Comparison of ENCODE assay signal across 21 mouse cellular contexts in the genomic region with DNA sequence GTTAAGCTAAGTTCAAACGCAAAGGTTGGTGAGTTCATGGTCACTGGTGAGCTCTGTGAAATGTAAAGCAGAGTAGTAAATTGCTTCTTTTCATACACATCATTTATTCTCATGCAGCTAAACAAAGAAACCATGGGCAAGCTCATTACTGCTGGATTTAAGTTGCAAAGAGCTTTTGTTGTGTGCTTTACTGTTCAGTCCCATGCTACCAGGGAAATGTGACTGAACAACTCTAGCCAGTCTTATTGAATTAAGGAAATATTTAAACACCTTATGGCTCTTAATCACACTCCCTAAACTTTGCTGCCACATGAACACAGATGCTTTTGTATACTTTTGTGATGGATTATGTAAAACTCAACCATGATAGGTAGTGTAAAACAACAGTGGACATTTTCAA.
DNase-seq lines count a peak whose midpoint lies in the region; ATAC-seq lines count a peak whose summit lies in the region.
"Had no signal": no experiment of that assay in that cellular context is flagged by ENCODE, and none has a peak within 500 bp of the region (broad histone marks: within the 10 kb centered on the region; RNA-seq: fewer than 3 reads in every experiment).

No protein-coding gene starts in this region.

- 4% methylated on average over 1 of the region's 1 CpGs for WGBS in forebrain, embryonic 14.5 days
- WGBS in forebrain, embryonic 16.5 days = 13% methylated on average over 1 of the region's 1 CpGs
- 20% methylated on average over 1 of the region's 1 CpGs for WGBS in midbrain, embryonic 14.5 days
- whole genome bisulfite sequencing in midbrain, embryonic 16.5 days = 21% methylated on average over 1 of the region's 1 CpGs

- H3K9ac ChIP-seq in forebrain, embryonic 14.5 days (ENCODE audit: low read length) = no peak overlapping the region
- H3K9ac ChIP-seq in forebrain, embryonic 16.5 days (replicated peaks; ENCODE audit: low read depth, low read length) = no peak overlapping the region
- no peak overlapping the region for H3K9ac ChIP-seq in midbrain, embryonic 14.5 days (replicated peaks; ENCODE audit: low read length)
- H3K9ac ChIP-seq in midbrain, embryonic 16.5 days (ENCODE audit: low read depth, low read length) = no peak overlapping the region
- H3K9ac ChIP-seq: hindbrain, embryonic 14.5 days; liver, embryonic 15.5 days; lung, embryonic 15.5 days had no signal

- peak; percentile 41 for DNase-seq in forebrain, embryonic 14.5 days (ENCODE audit: low spot score)
- DNase-seq in midbrain, embryonic 14.5 days = no peak
- DNase-seq in forelimb bud, embryonic 11.5 days (ENCODE audit: low read depth, low spot score) = peak; percentile 42
- no peak for DNase-seq in left cerebral cortex, postnatal 36 days (ENCODE audit: low spot score in 2 of 2)
- DNase-seq: adrenal gland, adult 2 months; cerebellum, adult 11-12 months; cerebellum, postnatal 10 days; gastrocnemius, postnatal 25 days; heart, adult 18-20 months; kidney, adult 18-20 months; kidney, postnatal 4 days; liver; lung, postnatal 36 days had no signal

- H3K27me3 ChIP-seq in forebrain, embryonic 14.5 days (replicated peaks; ENCODE audit: control insufficient read depth, insufficient read depth, low read length) = no peaks in the 10 kb centered on the region
- H3K27me3 ChIP-seq in forebrain, embryonic 16.5 days (replicated peaks; ENCODE audit: control insufficient read depth, insufficient read depth, low read length) = no peaks in the 10 kb centered on the region
- H3K27me3 ChIP-seq in midbrain, embryonic 14.5 days (ENCODE audit: control insufficient read depth, insufficient read depth, low read length) = no peaks in the 10 kb centered on the region
- H3K27me3 ChIP-seq in midbrain, embryonic 16.5 days (ENCODE audit: control insufficient read depth, insufficient read depth, low read depth, low read length) = no peaks in the 10 kb centered on the region
- H3K27me3 ChIP-seq: liver, embryonic 15.5 days; lung, embryonic 15.5 days; megakaryocyte, embryonic 14.5 days had no signal

- H3K9me3 ChIP-seq in forebrain, embryonic 14.5 days (replicated peaks; ENCODE audit: control insufficient read depth, low read length) = no peaks in the 10 kb centered on the region
- H3K9me3 ChIP-seq in forebrain, embryonic 16.5 days (ENCODE audit: control insufficient read depth, low read length) = no peaks in the 10 kb centered on the region
- no peaks in the 10 kb centered on the region for H3K9me3 ChIP-seq in midbrain, embryonic 14.5 days (ENCODE audit: control insufficient read depth, low read length)
- H3K9me3 ChIP-seq in midbrain, embryonic 16.5 days (replicated peaks; ENCODE audit: control insufficient read depth, low read length, poor library complexity, severe bottlenecking) = no peaks in the 10 kb centered on the region
- H3K9me3 ChIP-seq: liver, embryonic 15.5 days; lung, embryonic 15.5 days; megakaryocyte, embryonic 14.5 days had no signal

- H3K27ac ChIP-seq in forebrain, embryonic 14.5 days (ENCODE audit: low read depth, low read length) = no peak overlapping the region
- no peak overlapping the region for H3K27ac ChIP-seq in forebrain, embryonic 16.5 days (ENCODE audit: low read length)
- no peak overlapping the region for H3K27ac ChIP-seq in midbrain, embryonic 14.5 days (replicated peaks; ENCODE audit: low read depth, low read length)
- no peak overlapping the region for H3K27ac ChIP-seq in midbrain, embryonic 16.5 days (ENCODE audit: low read length)
- H3K27ac ChIP-seq: hindbrain, embryonic 14.5 days; liver, embryonic 15.5 days; lung, embryonic 15.5 days had no signal

- no peak overlapping the region for H3K4me2 ChIP-seq in forebrain, embryonic 14.5 days (ENCODE audit: low read length)
- H3K4me2 ChIP-seq in forebrain, embryonic 16.5 days (ENCODE audit: low read length) = no peak overlapping the region
- H3K4me2 ChIP-seq in midbrain, embryonic 14.5 days (ENCODE audit: low read length) = no peak overlapping the region
- H3K4me2 ChIP-seq in midbrain, embryonic 16.5 days (ENCODE audit: low read length) = no peak overlapping the region
- H3K4me2 ChIP-seq: hindbrain, embryonic 14.5 days; liver, embryonic 15.5 days; lung, embryonic 15.5 days had no signal

- H3K4me1 ChIP-seq in forebrain, embryonic 14.5 days (ENCODE audit: control insufficient read depth, insufficient read depth, low read length) = peaks cover 3% of the 10 kb centered on the region; the same call in 1 of the 2 replicates
- H3K4me1 ChIP-seq in forebrain, embryonic 16.5 days (replicated peaks; ENCODE audit: control insufficient read depth, insufficient read depth, low read length) = no peaks in the 10 kb centered on the region
- no peaks in the 10 kb centered on the region for H3K4me1 ChIP-seq in midbrain, embryonic 14.5 days (ENCODE audit: control insufficient read depth, insufficient read depth, low read length)
- H3K4me1 ChIP-seq in midbrain, embryonic 16.5 days (ENCODE audit: control insufficient read depth, insufficient read depth, low read length) = no peaks in the 10 kb centered on the region
- H3K4me1 ChIP-seq: liver, embryonic 15.5 days; lung, embryonic 15.5 days; megakaryocyte, embryonic 14.5 days had no signal

- no peaks in the 10 kb centered on the region for H3K36me3 ChIP-seq in forebrain, embryonic 14.5 days (ENCODE audit: control insufficient read depth, insufficient read depth, low read length)
- H3K36me3 ChIP-seq in forebrain, embryonic 16.5 days (ENCODE audit: control insufficient read depth, insufficient read depth) = no peaks in the 10 kb centered on the region
- no peaks in the 10 kb centered on the region for H3K36me3 ChIP-seq in midbrain, embryonic 14.5 days (ENCODE audit: control insufficient read depth, insufficient read depth, low read length)
- no peaks in the 10 kb centered on the region for H3K36me3 ChIP-seq in midbrain, embryonic 16.5 days (ENCODE audit: control insufficient read depth, insufficient read depth, low read length)
- H3K36me3 ChIP-seq: liver, embryonic 15.5 days; lung, embryonic 15.5 days had no signal

- ATAC-seq in forebrain, embryonic 14.5 days = peak; percentile 54; the same call in 1 of the 2 replicates
- no peak for ATAC-seq in forebrain, embryonic 16.5 days
- ATAC-seq in midbrain, embryonic 14.5 days (ENCODE audit: low FRiP score, low TSS enrichment) = 0 out of 2 replicates have a peak, but pooled peaks have one; percentile 17
- ATAC-seq in midbrain, embryonic 16.5 days = no peak
- no peak for ATAC-seq in megakaryocyte-erythroid progenitor cell, adult 5-6 weeks (replicated peaks; ENCODE audit: low FRiP score, low TSS enrichment, poor library complexity, severe bottlenecking)
- ATAC-seq: inflammation-experienced regulatory T-cells, adult 6 months had no signal

- intact Hi-C loops in left cerebral cortex, postnatal 36 days (cut with DNase I) = no loop called here

- no peak overlapping the region for H3K4me3 ChIP-seq in forebrain, embryonic 14.5 days (ENCODE audit: low read depth, low read length)
- H3K4me3 ChIP-seq in forebrain, embryonic 16.5 days (replicated peaks; ENCODE audit: low read length) = no peak overlapping the region
- no peak overlapping the region for H3K4me3 ChIP-seq in midbrain, embryonic 14.5 days (replicated peaks; ENCODE audit: low read depth, low read length)
- H3K4me3 ChIP-seq in midbrain, embryonic 16.5 days (ENCODE audit: low read depth, low read length) = no peak overlapping the region
- H3K4me3 ChIP-seq: liver, embryonic 15.5 days; lung, embryonic 15.5 days; megakaryocyte, embryonic 14.5 days had no signal

Comparison
In these comparisons a context has a peak if more than half of its experiments do, and no peak if none do; other contexts are left out.
1. ATAC-seq: peak in forebrain, embryonic 14.5 days (single experiment) and midbrain, embryonic 14.5 days (single experiment); none in forebrain, embryonic 16.5 days (single experiment), midbrain, embryonic 16.5 days (single experiment) and megakaryocyte-erythroid progenitor cell, adult 5-6 weeks (single experiment).
2. DNase-seq: peak in forebrain, embryonic 14.5 days (single experiment) and forelimb bud, embryonic 11.5 days (single experiment); none in midbrain, embryonic 14.5 days (single experiment) and left cerebral cortex, postnatal 36 days (0 of 2).